Mouse (Mus musculus) stomach, embryonic 16.5 days (tissue): ENCODE results near the gene Art4. TPM values are rescaled to one million over a fixed set of nuclear protein-coding genes. Genes with fewer than 3 reads are reported as not detected.

Experiments
- ATAC-seq: fragments of 200-750 bp; cut with Nextera tagmentation; 2 replicates; pipeline ENCODE4 v1.8.0; 2017; ENCODE audit warnings: moderate number of reproducible peaks, moderate TSS enrichment; ENCODE audit not compliant: insufficient read depth, low FRiP score
- H3K27ac ChIP-seq: fragments of 300-500 bp; sonication (generic); 2 replicates; pipeline ENCODE4 v1.5.1; 2014; ENCODE audit warnings: low read length
- H3K27me3 ChIP-seq: fragments of 300-500 bp; sonication (generic); 2 replicates; pipeline ENCODE4 v1.6.1; 2014; ENCODE audit warnings: low read length, control low read depth, mixed read lengths; ENCODE audit not compliant: control insufficient read depth, insufficient read depth
- H3K36me3 ChIP-seq: fragments of 300-500 bp; sonication (generic); 2 replicates; pipeline ENCODE4 v1.6.1; 2014; ENCODE audit warnings: low read length; ENCODE audit not compliant: control insufficient read depth, insufficient read depth
- H3K4me1 ChIP-seq: fragments of 300-500 bp; sonication (generic); 2 replicates; pipeline ENCODE4 v1.6.1; 2014; ENCODE audit warnings: low read length, control low read depth, mixed read lengths; ENCODE audit not compliant: control insufficient read depth, insufficient read depth
- H3K4me2 ChIP-seq: fragments of 300-500 bp; sonication (generic); 2 replicates; pipeline ENCODE4 v1.6.1; 2014; ENCODE audit warnings: low read depth, low read length, mixed read lengths
- H3K4me3 ChIP-seq: fragments of 300-500 bp; sonication (generic); replicated peaks from 2 replicates; pipeline ENCODE4 v1.5.1; 2014; ENCODE audit warnings: mild to moderate bottlenecking, low read length
- H3K9ac ChIP-seq: fragments of 300-500 bp; sonication (generic); 2 replicates; pipeline ENCODE4 v1.6.1; 2014; ENCODE audit warnings: low read length
- H3K9me3 ChIP-seq: fragments of 300-500 bp; sonication (generic); replicated peaks from 2 replicates; pipeline ENCODE4 v1.6.1; 2016; ENCODE audit warnings: low read length, control low read depth; ENCODE audit not compliant: control insufficient read depth
- WGBS: fragments of 180-500 bp; shearing (Covaris S2); extraction: QIAGEN DNeasy Blood & Tissue Kit; methylation state at CpG from one replicate; pipeline ENCODE4 v1.1.7; 2014; 5-methylcytosine and 5-hydroxymethylcytosine counted together
- polyA plus RNA-seq: library from polyadenylated mRNA; unstranded; fragments of >200 nt; fragmentation: Nextera tagmentation; extraction: Ambion mirVana; gene quantifications from 2 replicates; pipeline ENCODE4 v1.2.1, GENCODE M21; 2015

Gene Art4
- polyA plus RNA-seq, 1 experiment from 2014 or later: 7.9 TPM

- Histone ChIP-seq H3K36me3 (no peaks in the 10 kb centered on the region), H3K4me3 (no peak overlapping the region), H3K4me1 (no peaks in the 10 kb centered on the region), H3K9me3 (no peaks in the 10 kb centered on the region), H3K27ac (no peak overlapping the region), H3K9ac (no peak overlapping the region), H3K27me3 (no peaks in the 10 kb centered on the region), H3K4me2 (no peak overlapping the region)
- peak; percentile 62; the same call in 1 of the 2 replicates for ATAC-seq
- WGBS: 18% methylated on average over 2 of the region's 2 CpGs
These were observed 9.7 kb downstream of the Art4 start for GRCm38 (mm10) chr6:136847790-136848189.

GRCm38 (mm10) chr6:136847267-136847666 lies 10.3 kb downstream of the Art4 start:
- Histone ChIP-seq H3K27me3 (no peaks in the 10 kb centered on the region), H3K36me3 (no peaks in the 10 kb centered on the region), H3K9ac (no peak overlapping the region), H3K27ac (no peak overlapping the region), H3K4me2 (no peak overlapping the region), H3K9me3 (no peaks in the 10 kb centered on the region), H3K4me3 (no peak overlapping the region), H3K4me1 (no peaks in the 10 kb centered on the region)
- WGBS: 90% methylated on average over 3 of the region's 3 CpGs
- ATAC-seq: no peak

DNA sequence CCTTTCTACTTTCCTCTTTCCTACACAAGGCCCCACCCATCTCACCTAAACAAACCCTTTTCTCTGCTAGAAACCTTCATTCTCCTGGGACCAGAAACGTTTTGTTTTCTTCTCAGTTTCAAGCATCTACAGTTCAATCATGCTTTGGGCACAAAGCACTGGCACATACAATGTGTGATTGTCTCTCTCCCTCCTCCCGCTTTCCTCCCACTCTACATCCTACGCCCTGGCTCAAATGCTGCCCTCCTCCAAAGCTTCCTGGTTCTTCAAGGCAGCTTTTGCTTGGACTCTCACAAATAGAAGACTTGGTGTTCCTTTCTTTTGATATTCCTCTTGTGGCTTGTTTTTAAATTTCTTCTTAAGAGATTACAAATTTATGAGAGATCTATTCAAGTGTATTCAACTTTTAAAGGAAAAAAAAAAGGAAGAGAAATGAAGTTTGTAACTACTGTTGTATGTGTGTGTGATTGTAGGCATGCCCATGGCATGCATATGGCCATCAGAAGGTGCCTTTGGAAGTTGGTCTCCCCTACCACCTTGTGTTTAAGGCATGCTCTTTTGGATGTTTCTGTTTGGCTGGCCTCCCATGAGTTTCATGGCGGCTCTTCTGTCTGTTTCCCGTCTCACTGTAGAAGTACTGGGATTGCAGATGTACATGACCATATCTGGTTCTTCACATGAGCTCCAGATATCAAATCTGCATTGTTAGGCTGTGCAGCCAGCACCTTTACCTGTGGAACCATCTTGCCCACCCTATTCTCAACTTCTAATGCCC lies 11.6 kb downstream of the Art4 start:
- H3K36me3 ChIP-seq: no peaks in the 10 kb centered on the region
- no peaks in the 10 kb centered on the region for H3K9me3 ChIP-seq
- no peak for ATAC-seq
- no peaks in the 10 kb centered on the region for H3K27me3 ChIP-seq
- H3K9ac ChIP-seq: no peak overlapping the region
- no peak overlapping the region for H3K27ac ChIP-seq
- 68% methylated on average over 5 of the region's 5 CpGs for WGBS
- H3K4me3 ChIP-seq: no peak overlapping the region
- H3K4me1 ChIP-seq: no peaks in the 10 kb centered on the region
- H3K4me2 ChIP-seq: no peak overlapping the region

DNA sequence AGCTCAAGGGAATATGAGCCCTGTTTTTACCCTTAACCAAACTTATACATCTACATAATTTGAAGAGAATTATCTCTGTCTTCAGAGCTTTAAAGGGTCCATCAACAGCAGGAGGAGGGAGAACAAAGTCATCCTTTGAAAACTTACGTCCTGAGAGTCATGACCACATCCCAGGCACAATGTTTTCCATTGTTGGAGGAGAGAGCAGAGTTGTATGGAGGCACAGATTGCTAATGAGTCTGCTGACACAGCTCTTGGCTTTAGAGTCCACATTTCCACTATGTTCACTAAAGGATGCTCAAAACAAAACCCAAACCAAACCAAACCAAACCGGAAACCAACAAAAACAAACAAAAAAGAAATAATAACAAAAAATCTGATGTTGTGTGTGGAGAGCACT lies 12.6 kb downstream of the Art4 start:
- no peak for ATAC-seq

DNA sequence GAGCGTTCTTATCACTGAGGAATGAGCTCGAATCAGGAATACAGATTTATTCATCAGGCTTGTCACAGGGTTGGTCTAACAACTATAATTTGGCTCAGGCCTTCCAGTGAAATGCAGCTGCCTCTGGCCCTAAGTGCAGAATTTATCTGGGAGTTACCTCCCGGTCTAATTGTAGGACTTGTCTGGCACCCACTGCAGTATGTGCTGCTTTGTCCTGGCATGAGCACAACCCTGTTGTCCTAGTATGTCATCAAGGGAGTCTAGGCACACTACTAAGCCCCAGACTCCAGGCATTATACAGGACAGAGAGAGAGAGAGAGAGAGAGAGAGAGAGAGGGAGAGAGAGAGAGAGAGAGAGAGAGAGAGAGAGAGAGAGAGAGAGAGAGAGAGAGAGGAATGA lies 20.2 kb downstream of the Art4 start:
- no peak for ATAC-seq
- no peaks in the 10 kb centered on the region for H3K4me1 ChIP-seq
- no peak overlapping the region for H3K4me2 ChIP-seq
- H3K9ac ChIP-seq: no peak overlapping the region
- 75% methylated on average over 3 of the region's 3 CpGs for WGBS
- H3K27me3 ChIP-seq: no peaks in the 10 kb centered on the region
- no peak overlapping the region for H3K27ac ChIP-seq
- no peak overlapping the region for H3K4me3 ChIP-seq
- no peaks in the 10 kb centered on the region for H3K9me3 ChIP-seq
- no peaks in the 10 kb centered on the region for H3K36me3 ChIP-seq

More for the DNA sequence above, 12.6 kb downstream of the Art4 start:
- Histone ChIP-seq H3K4me3 (no peak overlapping the region), H3K9me3 (no peaks in the 10 kb centered on the region), H3K27ac (no peak overlapping the region), H3K36me3 (no peaks in the 10 kb centered on the region), H3K4me2 (no peak overlapping the region), H3K9ac (no peak overlapping the region), H3K4me1 (no peaks in the 10 kb centered on the region), H3K27me3 (no peaks in the 10 kb centered on the region)
- 65% methylated on average over 2 of the region's 2 CpGs for WGBS

GRCm38 (mm10) chr6:136835352-136835751 lies 22.2 kb downstream of the Art4 start, which contains the start of gene Smco3:
Smco3 (minus strand) TSS chr6:136835452.
- Histone ChIP-seq H3K9ac (no peak within 1 kb of the TSS), H3K36me3 (no peaks in the 10 kb centered on the region), H3K27me3 (no peaks in the 10 kb centered on the region), H3K27ac (no peak within 1 kb of the TSS), H3K9me3 (no peaks in the 10 kb centered on the region), H3K4me3 (no peak within 1 kb of the TSS), H3K4me1 (no peaks in the 10 kb centered on the region), H3K4me2 (no peak within 1 kb of the TSS)
- ATAC-seq: no peak
- WGBS: 59% methylated on average over 4 of the region's 4 CpGs

GRCm38 (mm10) chr6:136831712-136832111 lies 25.8 kb downstream of the Art4 start:
- H3K36me3 ChIP-seq: no peaks in the 10 kb centered on the region
- no peak overlapping the region for H3K4me2 ChIP-seq
- H3K27me3 ChIP-seq: no peaks in the 10 kb centered on the region
- ATAC-seq: no peak
- H3K9ac ChIP-seq: no peak overlapping the region
- no peak overlapping the region for H3K27ac ChIP-seq
- 0 out of 2 replicates have a peak, but pooled peaks cover 3% of the 10 kb centered on the region for H3K4me1 ChIP-seq
- H3K4me3 ChIP-seq: no peak overlapping the region
- H3K9me3 ChIP-seq: no peaks in the 10 kb centered on the region
- 68% methylated on average over 5 of the region's 5 CpGs for WGBS

DNA sequence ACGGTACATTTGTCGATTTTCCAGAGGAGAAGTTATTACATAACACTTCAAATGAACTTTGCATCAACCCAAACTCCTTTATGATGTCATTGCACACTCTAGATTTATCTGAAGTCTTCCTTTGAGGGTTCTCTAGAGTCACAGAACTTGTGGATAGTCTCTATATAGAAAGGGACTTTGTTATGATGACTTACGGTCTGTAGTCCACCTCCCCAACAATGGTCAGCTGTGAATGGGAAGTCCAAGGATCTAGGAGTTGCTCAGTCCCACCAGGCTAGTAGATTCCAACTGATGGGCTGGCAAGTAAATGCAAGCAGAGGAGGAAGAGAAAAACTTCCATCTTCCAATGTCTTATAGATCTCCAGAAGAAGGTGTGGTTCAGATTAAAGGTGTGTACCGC lies 28.9 kb downstream of the Art4 start:
- Histone ChIP-seq H3K4me2 (peak overlapping the region; percentile 67), H3K4me3 (peak overlapping the region; percentile 58), H3K9me3 (no peaks in the 10 kb centered on the region), H3K4me1 (0 out of 2 replicates have a peak, but pooled peaks cover 3% of the 10 kb centered on the region), H3K27ac (peak overlapping the region; percentile 83), H3K36me3 (peaks cover 4% of the 10 kb centered on the region; the same call in 1 of the 2 replicates), H3K27me3 (no peaks in the 10 kb centered on the region), H3K9ac (peak overlapping the region; percentile 72)
- ATAC-seq: no peak
- 32% methylated on average over 4 of the region's 4 CpGs for WGBS

GRCm38 (mm10) chr6:136827881-136828561 lies 29.5 kb downstream of the Art4 start, which contains the start of gene Wbp11:
Wbp11 (minus strand) TSS chr6:136828233.
- H3K36me3 ChIP-seq: peaks cover 6% of the 10 kb centered on the region; the same call in 1 of the 2 replicates
- 0 out of 2 replicates have a peak, but pooled peaks cover 3% of the 10 kb centered on the region for H3K4me1 ChIP-seq
- peak within 1 kb of the TSS; percentile 83 for H3K27ac ChIP-seq
- peak within 1 kb of the TSS; percentile 100 for H3K4me3 ChIP-seq
- peak within 1 kb of the TSS; percentile 99 for H3K9ac ChIP-seq
- H3K9me3 ChIP-seq: no peaks in the 10 kb centered on the region
- WGBS: under 1% methylated on average over 45 of the region's 45 CpGs
- ATAC-seq: peak; percentile 100
- peak within 1 kb of the TSS; percentile 95 for H3K4me2 ChIP-seq
- H3K27me3 ChIP-seq: no peaks in the 10 kb centered on the region
